Comparison of ENCODE assay signal across 18 mouse cellular contexts in genomic region chr4:73781061-73781460, GRCm38 (mm10). TPM values are rescaled to one million over a fixed set of nuclear protein-coding genes. Genes with fewer than 3 reads are reported as not detected.
"Had no signal": no experiment of that assay in that cellular context is flagged by ENCODE, and none has a peak within 500 bp of the region (broad histone marks: within the 10 kb centered on the region; RNA-seq: fewer than 3 reads in every experiment).

No protein-coding gene starts in this region.

- ATAC-seq: intestine, postnatal 0 days; liver, postnatal 0 days had no signal

- H3K9ac ChIP-seq: limb, embryonic 13.5 days; liver, embryonic 14.5 days; liver, postnatal 0 days had no signal

- H3K36me3 ChIP-seq: limb, embryonic 10.5 days; limb, embryonic 13.5 days had no signal

- H3K4me3 ChIP-seq: layer of hippocampus, adult 2 months; limb, embryonic 10.5 days; limb, embryonic 13.5 days had no signal

- H3K27me3 ChIP-seq: limb, embryonic 13.5 days had no signal

- H3K4me1 ChIP-seq: limb, embryonic 10.5 days; limb, embryonic 13.5 days had no signal

- DNase-seq: kidney, adult 2 months; kidney, postnatal 25 days; layer of hippocampus, adult 9-11 months; liver, postnatal 0 days; midbrain, embryonic 14.5 days; thymus, adult 18-20 months; thymus, postnatal 36 days had no signal

- H3K27ac ChIP-seq: kidney, postnatal 0 days; layer of hippocampus, adult 2 months; limb, embryonic 10.5 days; limb, embryonic 13.5 days; liver, embryonic 14.5 days had no signal

- H3K4me2 ChIP-seq: limb, embryonic 13.5 days; liver, embryonic 11.5 days; midbrain, embryonic 11.5 days had no signal

- H3K9me3 ChIP-seq: limb, embryonic 10.5 days; limb, embryonic 13.5 days had no signal

RNA-seq across cellular contexts. Expression of gene Rasef, which starts 9.7 kb away (rescaled TPM):
- total RNA-seq: left cerebral cortex, adult 18-20 months; megakaryocyte progenitor cell, adult 5-6 weeks; megakaryocyte-erythroid progenitor cell, adult 5-6 weeks had no signal
- polyA plus RNA-seq: liver, embryonic 14.5 days had no signal
